Mouse (Mus musculus) cerebellum, adult 9-10 months (tissue): ENCODE results near the gene Oxct2b.
"Not testable (repeated sequence)": the region's sequence is repeated elsewhere in the genome, so short reads cannot be mapped to it uniquely, and the experiment has no call there.

Experiments
- DNase-seq: peaks from one replicate; pipeline ENCODE4 v3.0.0; 2022

Gene Oxct2b

GRCm38 (mm10) chr4:123114651-123115050, 1.4 kb upstream of the Oxct2b start:
- DNase-seq: not testable (repeated sequence)

- not testable (repeated sequence) for DNase-seq
Measured at GRCm38 (mm10) chr4:123116640-123117039, 574 bp downstream of the Oxct2b start.

GRCm38 (mm10) chr4:123121286-123121685, 5.2 kb downstream of the Oxct2b start:
- no peak for DNase-seq

DNA sequence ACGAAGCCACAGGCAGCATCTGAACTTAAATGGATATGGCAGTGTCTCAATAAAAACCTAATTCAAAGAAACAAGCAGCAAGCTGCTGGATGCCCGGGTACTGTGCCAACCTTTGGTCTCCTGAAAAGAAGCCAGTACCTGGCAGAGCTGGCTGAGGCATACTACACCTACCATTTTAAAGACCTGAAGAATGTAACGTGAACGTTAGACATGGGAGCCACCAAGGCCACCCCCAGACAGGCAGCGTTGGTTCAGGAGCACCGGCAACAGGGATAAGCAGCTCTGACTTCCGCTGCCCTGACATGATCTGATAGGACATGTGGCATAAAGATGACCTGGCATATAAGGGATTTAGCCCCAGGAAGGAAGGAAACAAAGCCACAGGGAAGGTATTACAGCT, 10.6 kb downstream of the Oxct2b start:
- peak; percentile 75 for DNase-seq

DNA sequence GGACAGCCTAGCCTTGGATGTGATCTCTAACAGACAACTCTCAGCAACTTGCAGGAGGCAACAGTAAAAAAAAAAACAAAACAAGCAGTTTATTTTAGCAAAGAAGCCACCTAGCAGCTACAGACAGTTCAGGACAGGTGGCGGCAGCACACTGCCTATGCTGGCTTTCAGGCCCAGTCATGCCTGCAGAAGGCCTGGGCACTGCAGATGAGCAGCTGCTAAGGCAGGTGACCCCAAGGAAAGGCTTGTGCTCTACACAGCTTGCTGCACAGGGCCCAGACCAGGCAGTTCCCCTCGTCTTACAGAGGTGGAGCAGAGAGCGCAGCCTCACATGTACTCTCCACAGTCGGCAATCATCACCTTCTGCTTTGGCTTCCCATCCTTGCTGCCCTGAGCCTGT, 11.0 kb downstream of the Oxct2b start:
- no peak for DNase-seq

DNA sequence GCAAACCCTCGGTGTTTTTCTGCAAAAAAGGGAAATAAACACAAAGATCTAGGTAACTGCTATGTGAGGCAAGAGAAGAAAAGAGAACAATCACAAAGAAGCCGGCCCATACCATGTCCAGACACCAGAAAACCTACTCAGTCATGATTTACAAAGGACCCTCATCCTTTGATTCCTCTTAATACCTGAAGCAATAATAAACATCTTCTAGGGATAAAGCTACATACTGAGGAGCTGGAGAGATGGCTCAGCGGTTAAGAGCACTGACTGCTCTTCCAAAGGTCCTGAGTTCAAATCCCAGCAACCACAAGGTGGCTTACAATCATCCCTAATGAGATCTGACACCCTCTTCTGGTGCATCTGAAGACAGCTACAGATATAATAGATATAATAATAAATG, 21.5 kb downstream of the Oxct2b start:
- no peak for DNase-seq

GRCm38 (mm10) chr4:123139513-123140154, 23.6 kb downstream of the Oxct2b start, which contains the start of gene Ppie:
Gene Ppie, minus strand, starts transcription at chr4:123139951.
- peak; percentile 72 for DNase-seq

GRCm38 (mm10) chr4:123147446-123148150, 31.5 kb downstream of the Oxct2b start:
- DNase-seq: no peak

- no peak for DNase-seq
Measured at GRCm38 (mm10) chr4:123152003-123152402, 35.9 kb downstream of the Oxct2b start.

- DNase-seq: no peak
Measured at GRCm38 (mm10) chr4:123152976-123153375, 36.9 kb downstream of the Oxct2b start.

GRCm38 (mm10) chr4:123155004-123155403, 38.9 kb downstream of the Oxct2b start:
- peak; percentile 67 for DNase-seq

GRCm38 (mm10) chr4:123155427-123155826, 39.4 kb downstream of the Oxct2b start:
- no peak for DNase-seq

- no peak for DNase-seq
Measured at GRCm38 (mm10) chr4:123155840-123156239, 39.8 kb downstream of the Oxct2b start.

DNA sequence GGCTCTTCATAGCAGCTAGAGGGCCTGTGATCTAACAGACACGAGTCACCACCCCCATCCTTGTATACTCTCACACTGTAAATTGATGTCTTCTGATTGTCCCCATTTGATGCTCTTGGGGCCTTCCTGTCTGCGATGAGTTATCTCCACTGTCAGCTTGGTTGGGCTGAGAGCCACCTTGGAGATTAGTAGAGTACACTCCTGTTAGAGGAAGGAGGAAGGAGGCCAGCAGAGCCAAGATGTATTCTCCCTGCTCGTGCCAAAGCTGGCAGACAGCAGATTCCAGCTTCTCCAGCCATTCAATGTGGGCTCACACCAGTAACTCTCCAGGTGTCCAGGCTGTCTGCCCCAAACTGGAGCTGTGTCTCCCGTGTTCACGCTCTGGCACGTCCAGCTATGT, 44.5 kb downstream of the Oxct2b start:
- DNase-seq: no peak

DNA sequence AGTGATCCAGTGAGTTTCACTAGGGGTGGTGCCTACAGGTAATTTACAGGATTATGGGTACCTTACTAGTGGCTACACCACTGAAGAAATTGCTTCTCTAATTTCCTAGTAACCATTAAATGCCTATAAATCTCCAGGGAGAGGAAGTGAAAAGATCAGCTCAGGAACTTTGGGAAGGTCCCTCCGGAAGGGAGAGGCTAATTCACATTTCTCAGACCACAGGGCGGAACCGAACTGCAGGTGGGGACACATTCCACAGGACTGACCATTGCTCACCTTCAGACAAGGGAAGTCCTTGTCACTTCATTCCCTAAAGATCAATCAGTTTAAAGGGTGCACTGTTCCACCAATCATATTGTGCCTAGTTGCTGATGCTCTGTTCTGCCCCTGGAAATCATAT, 45.2 kb downstream of the Oxct2b start:
- DNase-seq: not testable (repeated sequence)

DNA sequence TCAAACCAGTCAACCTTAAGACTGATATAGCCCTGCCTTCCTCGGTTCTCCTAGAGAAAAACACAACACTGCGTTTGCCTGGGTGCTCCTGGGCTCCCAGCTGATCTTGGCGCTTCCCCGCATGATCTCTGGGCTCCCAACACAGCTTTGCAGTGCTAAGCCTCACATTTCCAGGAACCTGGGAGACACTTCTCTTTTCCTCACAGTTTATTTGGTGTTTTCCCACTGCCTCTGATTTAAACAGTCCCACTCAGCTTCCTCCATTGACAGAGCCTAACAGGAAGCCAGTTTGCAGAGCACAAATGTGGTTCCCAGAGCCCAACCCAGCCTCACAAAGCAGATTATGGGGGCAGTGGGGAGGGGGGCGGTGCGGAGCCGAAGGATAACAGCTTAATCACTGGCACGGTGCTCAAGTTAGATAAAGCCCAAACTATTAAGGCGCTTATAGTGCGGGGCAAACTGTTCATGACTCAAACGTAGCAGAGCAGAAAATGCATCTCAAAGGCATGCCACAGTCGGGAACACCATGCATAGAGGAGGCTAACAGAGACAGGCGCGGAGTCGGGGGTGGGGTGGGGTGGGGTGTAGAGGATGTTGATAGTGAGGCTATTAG, 46.3 kb downstream of the Oxct2b start:
- DNase-seq: no peak

DNA sequence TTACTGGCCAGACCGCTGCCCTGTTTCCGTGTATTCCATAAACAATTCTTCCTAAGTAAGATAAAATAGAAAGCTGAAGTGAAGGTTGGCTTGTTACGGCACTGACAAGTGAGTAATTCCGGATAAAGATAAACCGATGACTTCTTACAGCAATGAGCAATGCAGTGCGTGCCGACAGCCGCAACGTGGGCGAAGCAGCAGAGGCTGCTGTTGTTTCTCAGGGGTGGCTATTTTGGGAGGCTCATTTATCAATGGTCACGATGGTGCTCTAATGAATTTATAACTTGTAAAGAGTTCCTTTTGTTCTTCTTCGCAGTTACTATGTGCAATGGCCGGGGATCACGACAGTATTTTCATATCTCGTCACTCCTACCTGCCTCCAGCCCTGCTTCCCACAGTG, 48.1 kb downstream of the Oxct2b start:
- DNase-seq: no peak
